Mouse (Mus musculus) layer of hippocampus, adult 18-20 months (tissue): ENCODE results near the gene Senp2. TPM values are rescaled to one million over a fixed set of nuclear protein-coding genes. Genes with fewer than 3 reads are reported as not detected.
"Not testable (repeated sequence)": the region's sequence is repeated elsewhere in the genome, so short reads cannot be mapped to it uniquely, and the experiment has no call there.

Experiments used
- DNase-seq, 2 experiments: peaks; one replicate each; pipeline ENCODE4 v3.0.0; 2022; ENCODE audit warnings: low spot score in 2 of 2
- long read RNA-seq: library from polyadenylated mRNA; stranded (forward); transcript quantifications from one replicate; pipeline ENCODE4 v2.0.0, GENCODE M21; 2021
- total RNA-seq, 2 experiments: library from RNA; stranded (reverse); gene quantifications; 2 replicates each; pipeline ENCODE4 v1.2.3; 2021

Gene Senp2
- 10 to 100 TPM; 82.8 to 88.4 TPM for total RNA-seq
- long read RNA-seq, full-length matches to known transcripts = 53 of 90 reads
- long read RNA-seq, partial matches to known transcripts = 13 of 90 reads
- long read RNA-seq, other reads (novel, unspliced or antisense) = 24 of 90 reads

DNA sequence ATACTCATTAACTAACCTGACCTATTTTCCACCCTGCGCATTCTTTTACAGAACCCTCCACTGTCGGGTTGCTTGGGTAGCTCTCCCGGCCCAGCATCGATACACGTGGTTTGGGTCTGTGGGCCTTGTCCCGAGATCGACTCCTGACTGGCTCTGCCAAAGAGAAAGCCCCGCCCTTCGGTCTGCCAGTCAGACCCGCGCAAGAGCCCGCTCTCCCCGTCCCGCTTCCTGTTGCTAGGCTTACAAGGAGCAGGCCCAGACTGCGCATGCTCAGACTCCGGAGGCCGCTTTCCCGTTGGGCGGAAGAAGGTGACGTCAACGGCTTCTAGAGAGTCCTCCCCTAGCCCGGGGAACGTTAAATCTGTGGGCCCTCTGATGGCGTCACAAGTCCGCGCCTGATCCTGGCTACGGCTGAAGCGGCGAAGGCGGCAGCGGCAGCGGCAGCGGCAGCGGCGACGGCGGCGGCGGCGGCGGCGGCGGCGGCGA, at the start of gene Senp2:
Gene Senp2, plus strand, starts transcription at position 386 of the 486 bp plus-strand sequence.
- peak; percentile 100 for DNase-seq

DNA sequence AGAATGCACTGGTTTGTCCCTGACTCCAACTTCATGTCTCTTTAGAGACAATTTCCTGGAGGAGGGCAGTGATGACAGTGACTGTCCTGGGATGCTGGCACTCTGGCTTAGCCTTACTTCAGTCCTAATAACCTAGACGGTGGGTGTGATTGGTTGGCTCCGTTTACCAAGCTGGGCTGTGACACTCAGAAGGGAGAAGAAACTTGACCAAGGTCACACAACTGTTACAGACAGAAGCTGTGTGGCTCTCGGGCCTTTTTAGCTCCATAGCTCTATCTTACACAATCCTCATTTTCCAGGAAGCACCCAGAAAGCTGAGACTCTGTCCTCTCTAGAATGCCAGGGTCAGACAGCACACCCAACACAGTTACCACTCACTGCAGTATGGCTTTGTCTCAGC, 43.7 kb upstream of the Senp2 start:
- no peak for DNase-seq

DNA sequence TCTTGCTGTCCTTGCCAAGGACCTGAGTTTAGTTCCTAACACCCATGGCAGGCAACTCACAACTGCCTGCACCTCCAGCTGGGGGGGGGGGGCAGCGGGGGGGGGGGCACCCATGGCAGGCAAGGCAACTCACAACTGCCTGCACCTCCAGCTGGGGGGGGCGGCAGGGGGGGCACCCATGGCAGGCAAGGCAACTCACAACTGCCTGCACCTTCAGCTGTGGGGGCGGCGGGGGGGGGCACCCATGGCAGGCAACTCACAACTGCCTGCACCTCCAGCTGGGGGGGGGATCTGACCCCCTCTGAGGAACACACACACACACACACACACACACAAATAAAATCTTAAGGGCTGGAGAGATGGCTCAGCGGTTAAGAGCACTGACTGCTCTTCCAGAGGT, 39.4 kb upstream of the Senp2 start:
- no peak for DNase-seq

DNA sequence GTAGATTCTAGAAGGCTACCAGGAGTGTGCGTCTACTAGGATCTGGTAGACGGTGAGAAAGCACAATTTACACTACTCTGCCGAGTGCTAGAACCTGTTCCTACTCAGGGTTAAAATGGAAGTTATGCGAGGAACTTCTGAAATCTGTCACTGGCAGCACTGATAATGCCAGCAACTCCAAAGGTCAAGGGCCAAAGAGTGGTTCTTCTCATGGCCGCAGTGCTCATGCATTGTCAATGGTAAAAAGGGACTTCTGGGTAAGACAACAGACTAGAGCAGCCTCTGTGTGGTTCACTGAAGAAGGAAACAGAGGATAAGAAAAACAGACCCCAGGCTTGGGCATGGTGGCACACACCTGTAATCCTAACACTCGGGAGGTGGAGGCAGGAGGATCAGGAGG, 38.7 kb upstream of the Senp2 start:
- DNase-seq = no peak

DNA sequence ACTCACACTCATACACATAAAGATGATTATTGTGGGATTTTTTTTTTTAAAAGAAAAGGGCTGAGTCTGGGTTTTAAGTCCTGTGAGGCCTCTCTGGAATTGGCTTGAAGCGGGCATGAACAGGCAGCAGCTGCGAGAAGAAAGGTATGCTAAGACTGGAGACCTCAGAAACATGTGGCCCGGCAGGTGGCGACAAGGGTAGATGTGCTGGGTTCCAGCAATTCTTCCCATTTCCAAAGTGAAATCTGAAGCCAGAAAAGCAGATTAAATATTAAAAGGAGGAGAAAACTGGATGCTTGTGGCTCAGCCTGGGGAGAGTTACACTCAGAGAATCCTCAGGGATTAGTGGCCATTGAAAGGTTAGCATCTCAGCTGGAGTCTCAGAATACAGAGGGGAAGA, 37.8 kb upstream of the Senp2 start:
- DNase-seq = no peak

DNA sequence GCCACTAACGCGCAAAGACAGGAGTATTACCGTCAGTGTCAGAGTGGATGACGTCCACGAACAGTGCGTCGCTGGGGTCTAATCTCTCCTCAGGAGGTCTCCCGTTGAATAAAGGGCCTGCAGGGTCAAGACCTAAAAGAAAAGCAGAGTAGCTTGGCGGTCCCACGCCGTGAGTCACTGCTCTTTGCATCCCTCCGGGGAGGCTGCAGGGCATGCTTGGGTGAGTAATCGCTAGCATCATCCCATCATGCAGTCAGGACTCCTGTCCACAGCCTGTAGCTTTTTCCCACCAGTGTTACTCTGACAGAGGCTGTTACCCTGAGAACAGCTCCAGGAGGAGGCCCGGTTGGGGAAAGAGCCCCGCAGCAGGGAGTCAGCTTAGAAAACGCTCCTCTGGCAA, 33.1 kb upstream of the Senp2 start:
- DNase-seq = no peak

DNA sequence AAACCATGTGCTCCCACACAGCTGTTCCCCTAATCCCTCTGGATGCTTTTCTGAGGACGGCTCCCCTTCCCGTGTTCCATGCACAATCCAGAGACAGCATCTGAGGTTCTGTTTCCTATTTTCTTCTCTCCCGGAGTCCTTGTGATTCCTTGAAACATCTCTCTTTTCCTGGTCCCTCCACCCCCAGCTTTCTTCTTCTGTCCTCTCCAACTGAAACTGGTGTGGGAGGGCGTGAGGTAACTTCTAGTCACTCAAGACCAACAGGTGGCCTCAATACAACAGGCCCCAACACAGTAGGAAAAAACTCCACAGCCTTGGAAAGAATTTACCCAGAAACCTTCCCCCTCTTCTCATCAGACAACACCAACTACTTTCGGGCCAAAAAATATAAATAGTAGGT, 31.9 kb upstream of the Senp2 start:
- no peak for DNase-seq

DNA sequence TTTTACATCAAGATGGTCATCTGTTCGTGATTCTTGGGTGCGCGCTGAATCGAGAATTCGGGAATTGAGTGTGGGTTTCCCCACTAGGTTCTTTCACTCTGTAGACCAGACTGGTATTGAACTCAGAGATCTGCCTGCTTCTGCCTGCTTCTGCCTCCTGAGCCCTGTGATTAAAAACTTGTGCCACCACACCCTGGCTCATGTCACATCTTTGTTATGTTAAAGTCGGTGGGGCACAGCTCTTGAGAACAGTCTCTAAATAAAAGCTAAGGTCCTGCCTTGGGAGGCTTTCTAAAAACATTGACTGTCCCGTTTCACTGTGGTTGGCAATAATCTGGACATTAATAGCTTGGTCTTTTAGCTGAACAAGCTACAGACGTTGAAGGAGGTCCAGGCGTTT, 26.1 kb upstream of the Senp2 start:
- no peak for DNase-seq

DNA sequence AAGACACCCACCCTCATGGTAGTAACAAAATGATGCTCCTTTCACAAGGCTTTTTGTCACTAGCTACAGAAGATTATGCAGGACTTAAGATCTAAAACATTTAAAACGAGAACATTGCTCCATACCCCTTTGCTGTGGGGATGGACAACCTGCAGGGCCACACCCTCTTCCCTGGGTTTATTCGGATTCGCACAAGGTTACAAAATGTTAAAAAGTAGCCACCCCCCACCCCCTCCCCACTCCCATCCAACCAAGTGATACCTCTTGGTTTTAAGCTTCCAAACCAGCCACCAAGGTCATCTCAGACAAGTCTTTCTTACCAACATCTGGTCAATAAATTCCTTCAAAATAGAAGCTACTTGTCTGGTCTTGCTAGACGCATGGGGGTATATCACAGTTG, 25.7 kb upstream of the Senp2 start:
- no peak for DNase-seq

DNA sequence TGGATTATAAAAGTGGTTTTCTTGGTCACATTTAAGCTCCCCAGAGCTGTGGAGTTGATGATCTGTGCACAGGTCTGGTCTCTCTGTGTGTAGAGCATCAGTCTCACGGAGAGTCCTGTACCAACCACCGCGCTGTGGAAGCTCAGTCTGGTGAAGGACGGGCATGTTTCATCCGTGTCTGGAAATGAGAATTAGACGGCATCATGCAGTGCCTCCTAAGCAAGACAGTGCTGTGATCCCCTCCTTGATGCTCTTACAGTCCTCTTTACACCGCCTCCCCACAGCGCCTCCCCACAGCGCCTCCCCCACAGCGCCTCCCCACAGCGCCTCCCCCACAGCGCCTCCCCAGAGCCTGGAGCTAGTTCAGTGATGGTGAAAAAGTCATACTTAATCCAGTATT, 25.2 kb upstream of the Senp2 start:
- no peak for DNase-seq

DNA sequence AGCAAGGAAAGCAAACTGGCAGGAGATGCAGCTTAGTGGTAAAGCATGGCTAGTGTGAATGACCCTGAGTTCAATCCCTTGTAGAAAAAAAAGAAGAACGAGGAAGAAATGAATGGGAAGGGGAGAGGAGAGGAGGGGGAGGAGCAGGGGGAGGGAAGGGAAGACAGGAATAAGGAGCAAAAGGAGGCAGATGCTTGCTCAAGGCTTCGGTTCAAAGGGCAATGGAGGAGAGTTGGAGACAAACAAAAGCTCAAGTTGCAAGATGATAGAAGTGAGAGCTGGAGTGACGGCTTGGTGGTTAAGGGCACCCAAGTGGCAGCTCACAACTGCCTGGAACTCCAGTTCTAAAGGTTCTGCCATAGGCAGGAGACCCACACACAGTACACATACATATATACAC, 23.1 kb upstream of the Senp2 start:
- DNase-seq = no peak

DNA sequence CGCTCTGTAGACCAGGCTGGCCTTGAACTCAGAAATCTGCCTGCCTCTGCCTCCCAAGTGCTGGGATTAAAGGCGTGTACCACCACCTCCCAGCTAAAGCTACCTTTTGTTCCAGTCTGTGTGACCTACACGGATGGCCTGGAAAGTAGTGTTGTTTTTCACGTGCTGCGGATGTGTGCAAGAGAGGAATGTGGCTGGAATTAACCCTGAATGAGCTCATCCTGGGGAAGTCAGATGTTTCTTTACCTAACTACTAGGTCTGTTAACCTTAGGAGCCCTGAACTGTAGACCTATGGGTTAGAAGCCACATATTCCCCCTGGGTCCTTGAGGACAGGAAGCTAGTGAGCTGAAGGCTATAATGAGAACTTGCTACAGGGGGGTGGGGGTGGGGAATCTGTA, 21.3 kb upstream of the Senp2 start:
- DNase-seq = no peak

DNA sequence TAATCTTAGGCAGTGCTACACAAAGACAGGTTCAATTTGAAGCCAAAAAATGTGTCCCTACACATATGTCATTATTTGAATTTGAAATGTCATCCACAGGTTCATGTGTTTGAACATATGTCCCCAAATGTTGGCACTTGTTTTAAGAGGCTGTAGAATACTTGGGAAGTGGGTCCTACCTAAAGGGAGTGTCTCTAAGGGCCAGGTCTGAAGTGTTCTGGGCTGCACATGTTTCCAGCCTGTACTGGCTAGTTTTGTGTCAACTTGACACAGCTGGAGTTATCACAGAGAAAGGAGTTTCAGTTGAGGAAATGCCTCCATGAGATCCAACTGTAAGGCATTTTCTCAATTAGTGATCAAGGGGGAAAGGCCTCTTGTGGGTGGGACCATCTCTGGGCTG, 18.4 kb upstream of the Senp2 start:
- not testable (repeated sequence) for DNase-seq

DNA sequence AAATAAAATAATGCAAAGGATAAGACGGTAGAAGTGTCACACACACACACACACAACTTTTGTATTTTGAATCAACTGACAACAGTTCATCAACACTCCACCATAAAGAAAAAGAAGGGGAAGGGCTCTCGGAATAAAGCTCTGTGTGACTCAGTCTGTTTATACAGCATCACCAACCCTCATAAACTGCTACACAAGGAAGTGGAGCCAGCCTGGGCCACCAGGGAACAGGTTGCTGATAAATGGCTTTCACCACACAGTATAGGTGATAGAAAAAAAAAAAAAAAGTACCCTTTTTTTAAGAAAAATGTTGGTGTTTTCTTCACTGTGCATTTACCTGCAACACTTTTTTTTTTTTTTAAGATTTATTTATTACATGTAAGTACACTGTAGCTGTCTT, 17.5 kb upstream of the Senp2 start:
- no peak for DNase-seq

DNA sequence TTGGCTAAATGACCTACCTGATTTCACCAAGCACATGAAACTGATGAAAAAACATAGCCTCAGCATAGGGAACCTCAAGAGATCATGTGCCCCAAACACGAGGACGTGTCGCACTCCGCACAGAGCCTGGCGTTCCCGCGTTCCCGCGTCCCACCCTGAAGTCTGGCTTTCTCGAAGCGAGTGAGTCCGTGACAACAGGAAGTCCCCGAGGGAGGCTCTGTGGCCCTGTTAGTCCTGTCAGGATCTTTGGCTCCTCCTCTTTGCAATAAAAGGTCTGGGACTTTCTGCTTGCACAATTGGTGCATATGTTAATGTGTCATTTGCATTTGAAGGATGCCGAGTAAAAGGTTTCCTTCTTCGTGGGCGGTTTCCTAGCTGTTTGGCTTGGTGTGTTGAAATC, 14.0 kb upstream of the Senp2 start, which contains the start of gene Liph:
Gene Liph, minus strand, starts transcription at position 360 of the 400 bp plus-strand sequence.
- peak in 1 of 2 experiments; percentile 19 for DNase-seq

DNA sequence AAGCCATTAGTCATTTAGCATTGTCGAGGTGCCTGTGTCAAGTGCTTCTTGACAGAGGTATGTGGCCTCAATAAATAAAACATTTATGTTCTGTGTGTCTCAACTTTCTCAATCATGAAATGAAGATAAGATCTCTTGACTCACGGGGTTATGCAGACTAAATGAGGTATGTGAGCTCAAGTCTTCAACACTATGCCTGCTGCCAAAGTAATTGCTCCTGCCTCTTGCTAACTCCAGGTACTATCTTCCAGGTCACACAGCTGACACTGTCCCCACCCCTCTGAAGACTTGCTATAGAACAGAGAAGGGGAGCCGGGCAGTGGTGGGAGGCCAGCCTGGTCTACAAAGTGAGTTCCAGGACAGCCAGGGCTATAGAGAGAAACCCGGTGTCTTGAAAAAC, 12.9 kb upstream of the Senp2 start:
- DNase-seq = no peak

DNA sequence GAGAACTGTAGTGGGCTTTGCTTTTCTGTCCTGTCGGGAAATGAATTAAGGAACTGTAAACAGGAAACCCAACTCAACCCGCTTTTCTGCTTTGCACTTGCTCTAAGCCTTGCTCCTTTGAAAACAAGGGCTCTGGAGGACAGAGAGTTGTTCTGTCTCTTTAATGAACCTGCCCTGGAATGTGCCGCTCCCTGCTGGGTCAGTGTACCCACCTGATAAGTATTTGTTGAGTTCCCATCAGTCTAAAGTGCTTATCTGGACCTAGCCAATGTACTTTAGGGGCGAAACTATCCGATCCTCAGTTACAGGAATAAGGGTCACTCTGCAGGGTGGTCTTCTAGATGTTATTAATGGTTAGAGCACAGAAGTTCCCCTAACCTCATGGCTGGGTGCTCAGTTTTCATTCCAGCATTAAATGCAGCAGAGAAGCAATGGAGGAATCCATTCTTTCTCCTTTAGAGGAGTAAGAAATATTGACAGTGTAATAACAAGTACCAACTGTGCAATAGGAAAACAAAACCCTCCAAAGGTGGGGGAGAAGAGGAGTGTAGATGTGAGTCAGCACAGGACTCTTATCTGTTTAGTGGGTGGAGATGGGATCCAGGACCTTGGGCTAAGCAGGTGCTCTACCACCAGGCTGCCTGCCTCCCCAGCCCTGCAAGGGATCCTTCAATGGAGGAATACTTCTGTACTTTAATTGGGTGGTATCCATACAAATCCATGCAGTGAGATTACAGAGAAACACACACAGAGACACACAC, 12.2 kb upstream of the Senp2 start:
- no peak for DNase-seq

DNA sequence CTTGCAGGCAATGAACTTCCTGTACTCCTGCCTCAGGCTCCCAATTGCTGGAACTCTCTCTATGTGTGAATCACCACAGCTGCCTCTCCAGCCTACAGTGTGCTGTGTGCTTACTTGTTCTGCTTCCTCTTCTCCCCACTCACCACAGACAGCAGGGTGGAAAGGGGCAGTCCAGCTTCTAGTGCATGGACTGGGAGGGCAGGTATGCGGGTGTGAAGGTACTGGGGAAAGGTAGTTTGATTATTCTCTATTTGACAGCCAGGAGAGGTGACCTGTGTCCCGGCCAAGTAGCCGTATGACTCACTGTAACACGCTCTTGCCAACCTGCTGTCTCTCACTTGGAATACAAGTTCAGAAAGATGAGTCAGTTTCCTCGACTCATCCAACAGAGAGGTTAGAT, 11.2 kb upstream of the Senp2 start:
- DNase-seq = peak in 1 of 2 experiments; percentile 23

DNA sequence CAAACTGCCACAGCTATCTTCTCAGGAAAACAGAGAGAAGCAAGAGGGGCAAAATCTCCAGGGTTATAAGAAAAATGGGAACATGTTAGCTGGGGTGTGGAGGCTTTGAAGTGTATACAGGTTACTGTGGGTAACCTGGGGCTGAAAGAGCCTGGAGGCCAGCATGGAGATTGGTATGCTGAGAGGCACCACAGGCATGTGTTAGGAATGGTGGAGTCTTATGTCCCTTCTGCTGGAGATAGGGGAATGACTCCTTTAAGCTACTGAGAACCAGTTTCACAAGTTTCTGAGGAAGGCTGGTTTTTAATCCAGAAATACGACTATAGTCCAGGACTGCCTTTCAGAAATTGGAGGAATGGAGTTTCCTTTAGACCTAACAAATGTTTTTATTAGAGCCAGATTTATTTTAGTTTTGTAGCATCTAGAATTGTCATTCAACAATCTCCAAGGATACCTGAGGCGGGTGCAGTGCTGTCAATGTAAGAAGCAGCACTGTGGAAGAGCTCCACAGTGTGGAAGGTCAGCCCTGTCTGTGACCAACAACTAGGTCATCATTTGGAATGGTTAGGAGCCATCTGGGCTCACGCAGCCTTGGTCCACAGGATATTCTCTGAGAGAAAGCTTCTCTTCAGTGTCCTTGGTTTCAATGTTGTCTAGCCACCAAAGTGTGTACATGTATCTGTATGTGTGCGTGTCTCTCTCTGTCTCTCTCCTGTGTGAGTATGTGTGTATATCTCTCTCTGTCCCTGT, 9.2 kb upstream of the Senp2 start:
- DNase-seq = no peak

DNA sequence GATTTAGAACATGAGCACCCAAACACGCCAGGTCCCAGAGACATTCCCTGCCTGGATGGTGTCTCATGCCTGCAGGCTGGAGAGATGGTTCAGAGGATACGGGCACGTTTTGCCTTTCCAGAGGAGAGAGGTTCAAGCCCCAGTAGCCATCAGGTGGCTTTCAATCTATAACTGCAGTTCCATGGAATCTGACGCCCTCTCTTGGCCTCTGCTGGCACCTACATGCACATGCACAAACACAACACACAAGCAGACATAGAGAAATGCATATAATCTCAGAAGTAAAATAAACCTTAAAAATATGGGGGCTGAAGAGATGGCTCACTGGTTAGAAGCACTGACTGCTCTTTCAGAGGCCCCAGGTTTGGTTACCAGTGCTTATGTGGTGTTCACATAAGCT, 8.1 kb upstream of the Senp2 start:
- no peak for DNase-seq

DNA sequence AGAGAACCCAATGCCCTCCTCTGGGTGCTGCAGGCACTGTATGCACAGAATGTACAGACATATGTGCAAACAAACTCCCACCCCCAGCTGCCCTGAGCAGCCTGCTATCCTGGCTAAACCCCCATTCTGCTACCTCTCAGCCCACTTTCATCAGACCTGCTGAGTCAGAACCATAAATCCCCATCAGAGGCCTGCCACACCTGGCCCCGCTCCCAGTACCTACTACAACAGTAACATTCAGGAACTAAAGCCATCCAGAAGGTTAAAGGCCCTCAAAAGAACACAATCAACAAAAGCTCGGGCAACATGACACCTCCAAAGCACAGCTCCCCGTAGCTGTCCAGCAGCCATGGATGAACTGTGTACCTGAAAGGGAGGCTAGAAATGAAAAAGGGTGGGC, 7.7 kb upstream of the Senp2 start:
- DNase-seq = peak in 1 of 2 experiments; percentile 24

DNA sequence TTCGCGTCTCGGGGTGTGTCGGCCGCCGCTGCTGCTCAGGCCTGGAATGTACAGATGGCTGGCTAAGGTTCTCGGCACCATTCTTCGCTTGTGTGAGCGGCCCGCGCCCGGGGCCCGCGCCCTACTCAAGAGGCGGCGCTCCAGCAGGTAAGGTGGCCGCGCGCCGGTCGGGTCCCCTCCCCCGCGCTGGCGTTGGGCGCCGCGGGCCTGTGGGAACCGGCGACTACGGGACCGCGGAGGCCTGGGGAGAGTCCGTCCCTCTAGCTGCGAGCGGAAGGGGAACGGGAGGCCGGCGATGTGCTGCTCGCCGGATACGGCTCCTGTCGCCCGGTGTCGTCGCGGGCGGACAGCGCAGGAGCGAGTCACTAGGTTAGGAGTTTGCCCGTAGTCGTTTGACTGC, 312 bp downstream of the Senp2 start:
- no peak for DNase-seq
